Mouse (Mus musculus) MEL (cell line): Measurements from ENCODE around the gene Stk39.

Source experiments
- BHLHE40 ChIP-seq: IDR thresholded peaks from 2 replicates; pipeline ENCODE4 v1.6.1; 2012; ENCODE audit warnings: low read depth, mild to moderate bottlenecking, inconsistent platforms, low read length, improper control_type of control experiment, borderline replicate concordance
- CTCF ChIP-seq, 3 experiments: IDR thresholded peaks in 2 of 3; conservative IDR thresholded peaks in 1 of 3; 2 replicates each; pipeline ENCODE4 v1.5.1; 2011 to 2012; ENCODE audit warnings: low read length in 3 of 3, low read depth in 2 of 3, mild to moderate bottlenecking in 2 of 3, improper control_type of control experiment in 1 of 3, inconsistent platforms in 1 of 3, mixed read lengths in 1 of 3, moderate library complexity in 1 of 3; ENCODE audit not compliant: control insufficient read depth in 1 of 3, insufficient read depth in 1 of 3, poor library complexity in 1 of 3, severe bottlenecking in 1 of 3
- E2F4 ChIP-seq: IDR thresholded peaks from 2 replicates; pipeline ENCODE4 v1.6.1; 2011; ENCODE audit warnings: low read depth, low read length, improper control_type of control experiment, borderline replicate concordance
- ELF1 ChIP-seq: IDR thresholded peaks from 2 replicates; pipeline ENCODE4 v1.6.1; 2014; ENCODE audit warnings: low read depth, mild to moderate bottlenecking, inconsistent platforms, low read length, improper control_type of control experiment, moderate library complexity
- GATA1 ChIP-seq: IDR thresholded peaks from 2 replicates; pipeline ENCODE4 v1.6.1; 2011; ENCODE audit warnings: low read depth, low read length, improper control_type of control experiment
- HCFC1 ChIP-seq: IDR thresholded peaks from 2 replicates; pipeline ENCODE4 v1.6.1; 2012; ENCODE audit warnings: low read depth, mild to moderate bottlenecking, inconsistent platforms, low read length, improper control_type of control experiment, moderate library complexity
- MAFK ChIP-seq: IDR thresholded peaks from 2 replicates; pipeline ENCODE4 v1.6.1; 2011; ENCODE audit warnings: low read depth, mild to moderate bottlenecking, low read length, improper control_type of control experiment, borderline replicate concordance
- POLR2A ChIP-seq, 2 experiments: IDR thresholded peaks; 2 replicates each; pipeline ENCODE4 v1.6.1; 2011 to 2012; ENCODE audit warnings: low read length in 2 of 2, mild to moderate bottlenecking in 2 of 2, control low read depth in 1 of 2, improper control_type of control experiment in 1 of 2, low read depth in 1 of 2, moderate library complexity in 1 of 2; ENCODE audit not compliant: control insufficient read depth in 1 of 2, insufficient read depth in 1 of 2, poor library complexity in 1 of 2
- RCOR1 ChIP-seq: IDR thresholded peaks from 2 replicates; pipeline ENCODE4 v1.6.1; 2012; ENCODE audit warnings: low read depth, mild to moderate bottlenecking, inconsistent platforms, low read length, improper control_type of control experiment
- TBP ChIP-seq: IDR thresholded peaks from 2 replicates; pipeline ENCODE4 v1.8.0; 2011; ENCODE audit warnings: low read depth, low read length, improper control_type of control experiment

- TF ChIP-seq ELF1: no peak
- TF ChIP-seq POLR2A (IDR thresholded peaks at IDR 0.05; ENCODE audit: control insufficient read depth in 1 of 2, insufficient read depth in 1 of 2, low read depth in 1 of 2, low read length in 2 of 2, poor library complexity in 1 of 2): no peak
- TF ChIP-seq E2F4: no peak
- no peak for TF ChIP-seq CTCF (IDR thresholded peaks at IDR 0.05 in 2 of 3, conservative IDR thresholded peaks at IDR 0.05 in 1 of 3; ENCODE audit: control insufficient read depth in 1 of 3, insufficient read depth in 1 of 3, low read depth in 2 of 3, low read length in 3 of 3, poor library complexity in 1 of 3, severe bottlenecking in 1 of 3)
- TF ChIP-seq BHLHE40: no peak
- TF ChIP-seq RCOR1: no peak
- TF ChIP-seq MAFK: no peak
- TF ChIP-seq GATA1: no peak
- no peak for TF ChIP-seq HCFC1
- no peak for TF ChIP-seq TBP
Measured at GRCm38 (mm10) chr2:68386313-68386863, 85.7 kb downstream of the Stk39 start.
